Mouse (Mus musculus): ENCODE measurements around the gene Shisal2a. TPM values are rescaled to one million over a fixed set of nuclear protein-coding genes. Genes with fewer than 3 reads are reported as not detected.
A peak's percentile ranks its signal among the peaks of the same experiment; 100 is the strongest.

Gene Shisal2a
- polyA plus RNA-seq (2015; fragmentation: Nextera tagmentation; extraction: Ambion mirVana): 0.72 and 0.99 TPM in 2 replicates

DNA sequence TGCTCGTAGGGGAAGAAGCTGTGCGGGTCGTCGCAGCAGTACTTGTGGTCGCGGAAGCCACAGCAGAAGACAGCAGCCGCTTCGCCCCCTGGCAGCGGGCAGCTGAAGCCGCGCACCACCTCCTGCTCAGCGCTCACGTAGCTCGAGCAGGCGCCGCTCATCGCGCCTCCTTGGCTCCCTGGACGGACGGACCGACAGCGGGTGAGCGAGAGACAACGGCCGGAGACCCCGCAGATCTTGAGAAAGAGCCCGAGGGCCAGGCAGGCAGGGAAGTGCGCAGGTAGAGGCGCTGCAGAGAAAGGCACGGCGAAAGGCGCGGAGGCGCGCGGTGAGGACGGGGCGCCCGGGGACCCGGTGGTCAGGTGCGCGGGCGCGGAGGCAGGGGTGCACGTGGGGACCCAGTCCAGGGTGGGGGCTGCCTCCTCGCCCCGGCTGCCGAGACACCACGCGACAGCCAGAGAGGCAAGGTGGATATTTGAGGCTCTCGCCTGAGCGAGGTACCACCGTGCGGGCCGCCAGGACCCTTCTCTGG is at the start of gene Shisal2a:
TSS of gene Shisal2a (minus strand) at position 167 of the 532 bp plus-strand sequence.
- Histone ChIP-seq H3K4me1 (ENCODE audit: control insufficient read depth, insufficient read depth, low read length) (0 out of 2 replicates have a peak, but pooled peaks cover 6% of the 10 kb centered on the region), H3K27me3 (replicated peaks; ENCODE audit: control insufficient read depth, insufficient read depth, low read length) (peaks cover 13% of the 10 kb centered on the region), H3K36me3 (ENCODE audit: control insufficient read depth, insufficient read depth, low read length) (no peaks in the 10 kb centered on the region), H3K4me3 (ENCODE audit: low read length) (peak within 1 kb of the TSS; percentile 50), H3K4me2 (ENCODE audit: low read depth, low read length) (peak within 1 kb of the TSS; percentile 84), H3K27ac (ENCODE audit: low read length) (no peak within 1 kb of the TSS), H3K9ac (ENCODE audit: low read depth, low read length) (peak within 1 kb of the TSS; percentile 68), H3K9me3 (ENCODE audit: control insufficient read depth, low read length) (no peaks in the 10 kb centered on the region)
- WGBS: 3% methylated on average over 55 of the region's 55 CpGs
- no peak for ATAC-seq

GRCm38 (mm10) chr4:108431561-108431936 is 48.4 kb upstream of the Shisal2a start:
- H3K4me2 ChIP-seq (ENCODE audit: low read depth, low read length): no peak overlapping the region
- 40% methylated on average over 2 of the region's 2 CpGs for WGBS
- no peaks in the 10 kb centered on the region for H3K36me3 ChIP-seq (ENCODE audit: control insufficient read depth, insufficient read depth, low read length)
- no peak overlapping the region for H3K27ac ChIP-seq (ENCODE audit: low read length)
- H3K27me3 ChIP-seq (replicated peaks; ENCODE audit: control insufficient read depth, insufficient read depth, low read length): no peaks in the 10 kb centered on the region
- ATAC-seq: no peak
- H3K4me3 ChIP-seq (ENCODE audit: low read length): no peak overlapping the region
- H3K4me1 ChIP-seq (ENCODE audit: control insufficient read depth, insufficient read depth, low read length): 0 out of 2 replicates have a peak, but pooled peaks cover 7% of the 10 kb centered on the region
- H3K9me3 ChIP-seq (ENCODE audit: control insufficient read depth, low read length): no peaks in the 10 kb centered on the region
- H3K9ac ChIP-seq (ENCODE audit: low read depth, low read length): no peak overlapping the region

GRCm38 (mm10) chr4:108430656-108431560 is 47.8 kb upstream of the Shisal2a start:
- Histone ChIP-seq H3K36me3 (ENCODE audit: control insufficient read depth, insufficient read depth, low read length) (no peaks in the 10 kb centered on the region), H3K9me3 (ENCODE audit: control insufficient read depth, low read length) (no peaks in the 10 kb centered on the region), H3K4me1 (ENCODE audit: control insufficient read depth, insufficient read depth, low read length) (0 out of 2 replicates have a peak, but pooled peaks cover 7% of the 10 kb centered on the region), H3K27ac (ENCODE audit: low read length) (no peak overlapping the region), H3K4me2 (ENCODE audit: low read depth, low read length) (no peak overlapping the region), H3K4me3 (ENCODE audit: low read length) (no peak overlapping the region), H3K9ac (ENCODE audit: low read depth, low read length) (no peak overlapping the region), H3K27me3 (replicated peaks; ENCODE audit: control insufficient read depth, insufficient read depth, low read length) (no peaks in the 10 kb centered on the region)
- no peak for ATAC-seq
- WGBS: 61% methylated on average over 4 of the region's 4 CpGs

- H3K9ac ChIP-seq (ENCODE audit: low read depth, low read length): no peak overlapping the region
- H3K4me3 ChIP-seq (ENCODE audit: low read length): no peak overlapping the region
- H3K9me3 ChIP-seq (ENCODE audit: control insufficient read depth, low read length): no peaks in the 10 kb centered on the region
- 70% methylated on average over 6 of the region's 6 CpGs for WGBS
- no peaks in the 10 kb centered on the region for H3K36me3 ChIP-seq (ENCODE audit: control insufficient read depth, insufficient read depth, low read length)
- H3K4me1 ChIP-seq (ENCODE audit: control insufficient read depth, insufficient read depth, low read length): 0 out of 2 replicates have a peak, but pooled peaks cover 4% of the 10 kb centered on the region
- no peak for ATAC-seq
- H3K27ac ChIP-seq (ENCODE audit: low read length): no peak overlapping the region
- H3K4me2 ChIP-seq (ENCODE audit: low read depth, low read length): no peak overlapping the region
- no peaks in the 10 kb centered on the region for H3K27me3 ChIP-seq (replicated peaks; ENCODE audit: control insufficient read depth, insufficient read depth, low read length)
These were observed 45.2 kb upstream of the Shisal2a start for GRCm38 (mm10) chr4:108428341-108428721.

- no peaks in the 10 kb centered on the region for H3K9me3 ChIP-seq (ENCODE audit: control insufficient read depth, low read length)
- no peak overlapping the region for H3K9ac ChIP-seq (ENCODE audit: low read depth, low read length)
- no peak overlapping the region for H3K4me2 ChIP-seq (ENCODE audit: low read depth, low read length)
- H3K27ac ChIP-seq (ENCODE audit: low read length): no peak overlapping the region
- no peaks in the 10 kb centered on the region for H3K36me3 ChIP-seq (ENCODE audit: control insufficient read depth, insufficient read depth, low read length)
- 0 out of 2 replicates have a peak, but pooled peaks cover 4% of the 10 kb centered on the region for H3K4me1 ChIP-seq (ENCODE audit: control insufficient read depth, insufficient read depth, low read length)
- ATAC-seq: peak; percentile 66
- no peak overlapping the region for H3K4me3 ChIP-seq (ENCODE audit: low read length)
- H3K27me3 ChIP-seq (replicated peaks; ENCODE audit: control insufficient read depth, insufficient read depth, low read length): no peaks in the 10 kb centered on the region
- WGBS: 38% methylated on average over 11 of the region's 11 CpGs
These were observed 44.7 kb upstream of the Shisal2a start for GRCm38 (mm10) chr4:108427719-108428340.

DNA sequence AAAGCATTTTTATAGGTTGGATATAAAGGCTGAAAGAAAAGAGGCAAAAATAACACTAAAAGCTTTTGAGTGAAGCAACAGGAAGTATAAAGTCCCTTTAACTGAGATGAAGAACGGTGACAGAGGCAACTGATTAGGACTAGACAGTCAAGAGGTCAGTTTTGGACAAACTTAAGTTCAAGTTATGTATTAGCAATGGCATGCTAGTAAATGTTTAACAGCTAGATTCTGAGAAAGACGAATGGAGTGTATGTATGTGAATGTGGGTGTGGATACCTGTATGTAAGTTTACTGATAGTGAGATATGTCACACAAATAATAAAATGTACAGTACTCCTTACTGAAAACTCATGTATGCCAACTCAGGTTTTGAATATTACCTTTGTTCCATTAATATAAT is 41.4 kb upstream of the Shisal2a start:
- Histone ChIP-seq H3K27me3 (replicated peaks; ENCODE audit: control insufficient read depth, insufficient read depth, low read length) (no peaks in the 10 kb centered on the region), H3K9me3 (ENCODE audit: control insufficient read depth, low read length) (no peaks in the 10 kb centered on the region), H3K4me3 (ENCODE audit: low read length) (no peak overlapping the region), H3K4me1 (ENCODE audit: control insufficient read depth, insufficient read depth, low read length) (no peaks in the 10 kb centered on the region), H3K4me2 (ENCODE audit: low read depth, low read length) (no peak overlapping the region), H3K9ac (ENCODE audit: low read depth, low read length) (no peak overlapping the region), H3K27ac (ENCODE audit: low read length) (no peak overlapping the region), H3K36me3 (ENCODE audit: control insufficient read depth, insufficient read depth, low read length) (no peaks in the 10 kb centered on the region)
- peak; percentile 83 for ATAC-seq
- 41% methylated on average over 2 of the region's 2 CpGs for WGBS

DNA sequence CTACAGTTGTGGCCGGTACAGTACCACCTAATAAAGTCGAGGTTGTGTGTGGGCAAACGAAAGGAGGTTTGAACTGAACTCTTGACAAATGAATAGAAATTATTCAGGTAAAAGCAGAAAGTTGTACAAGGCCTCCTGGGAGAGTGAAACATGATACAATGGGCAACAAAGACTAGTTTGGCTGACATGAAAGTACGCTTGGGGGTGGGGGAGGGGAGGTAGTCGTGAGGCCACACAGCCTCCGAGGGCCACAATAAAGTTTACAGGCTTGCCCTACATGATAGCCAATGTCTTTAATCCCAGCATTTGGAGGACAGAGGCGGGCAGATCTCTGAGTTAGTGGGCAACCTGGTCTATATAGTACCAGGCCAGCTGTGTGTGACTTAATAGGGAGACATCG is 24.5 kb upstream of the Shisal2a start:
- WGBS: 63% methylated on average over 8 of the region's 8 CpGs
- H3K4me2 ChIP-seq (ENCODE audit: low read depth, low read length): no peak overlapping the region
- H3K4me1 ChIP-seq (ENCODE audit: control insufficient read depth, insufficient read depth, low read length): peaks cover 7% of the 10 kb centered on the region; the same call in 1 of the 2 replicates
- no peak for ATAC-seq
- no peak overlapping the region for H3K4me3 ChIP-seq (ENCODE audit: low read length)
- no peak overlapping the region for H3K9ac ChIP-seq (ENCODE audit: low read depth, low read length)
- H3K36me3 ChIP-seq (ENCODE audit: control insufficient read depth, insufficient read depth, low read length): 0 out of 2 replicates have a peak, but pooled peaks cover 4% of the 10 kb centered on the region
- no peak overlapping the region for H3K27ac ChIP-seq (ENCODE audit: low read length)
- no peaks in the 10 kb centered on the region for H3K27me3 ChIP-seq (replicated peaks; ENCODE audit: control insufficient read depth, insufficient read depth, low read length)
- 0 out of 2 replicates have a peak, but pooled peaks cover 4% of the 10 kb centered on the region for H3K9me3 ChIP-seq (ENCODE audit: control insufficient read depth, low read length)

GRCm38 (mm10) chr4:108406861-108407401 is 23.8 kb upstream of the Shisal2a start, which contains the start of gene Gpx7:
Gpx7 (minus strand) TSS chr4:108406961.
- H3K9me3 ChIP-seq (ENCODE audit: control insufficient read depth, low read length): 0 out of 2 replicates have a peak, but pooled peaks cover 4% of the 10 kb centered on the region
- H3K4me3 ChIP-seq (ENCODE audit: low read length): peak within 1 kb of the TSS; percentile 53
- ATAC-seq: peak; percentile 33; the same call in 1 of the 2 replicates
- H3K27me3 ChIP-seq (replicated peaks; ENCODE audit: control insufficient read depth, insufficient read depth, low read length): no peaks in the 10 kb centered on the region
- peak within 1 kb of the TSS; percentile 8 for H3K27ac ChIP-seq (ENCODE audit: low read length)
- peak within 1 kb of the TSS; percentile 84 for H3K4me2 ChIP-seq (ENCODE audit: low read depth, low read length)
- H3K9ac ChIP-seq (ENCODE audit: low read depth, low read length): peak within 1 kb of the TSS; percentile 78
- 25% methylated on average over 15 of the region's 15 CpGs for WGBS
- peaks cover 7% of the 10 kb centered on the region; the same call in 1 of the 2 replicates for H3K4me1 ChIP-seq (ENCODE audit: control insufficient read depth, insufficient read depth, low read length)
- H3K36me3 ChIP-seq (ENCODE audit: control insufficient read depth, insufficient read depth, low read length): 0 out of 2 replicates have a peak, but pooled peaks cover 4% of the 10 kb centered on the region
